Mouse (Mus musculus): ENCODE data around the gene Gm4969. TPM values are rescaled to one million over a fixed set of nuclear protein-coding genes. Genes with fewer than 3 reads are reported as not detected.
A peak's percentile ranks its signal among the peaks of the same experiment; 100 is the strongest.

The Gm4969 gene
- polyA plus RNA-seq, 1 experiment from 2014 or later = 6.7 TPM

DNA sequence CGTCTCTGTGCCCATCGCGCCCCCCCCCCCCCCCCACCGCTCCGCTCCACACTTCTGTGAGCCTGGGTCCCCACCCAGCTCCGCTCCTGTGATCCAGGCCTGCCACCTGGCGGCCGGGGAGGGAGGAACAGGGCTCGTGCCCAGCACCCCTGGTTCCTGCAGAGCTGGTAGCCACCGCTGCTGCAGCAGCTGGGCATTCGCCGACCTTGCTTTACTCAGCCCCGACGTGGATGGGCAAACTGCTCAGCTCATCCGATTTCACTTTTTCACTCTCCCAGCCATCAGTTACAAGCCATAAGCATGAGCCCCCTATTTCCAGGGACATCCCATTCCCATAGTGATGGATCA is 25.0 kb downstream of the Gm4969 start:
- H3K4me2 ChIP-seq (replicated peaks) = peak overlapping the region; percentile 94
- peaks cover 28% of the 10 kb centered on the region; the same call in 1 of the 2 replicates for H3K4me1 ChIP-seq (replicated peaks; ENCODE audit: control insufficient read depth, insufficient read depth, low read length)
- no peak overlapping the region for H3K27ac ChIP-seq
- peak overlapping the region; percentile 52 for H3K4me3 ChIP-seq (replicated peaks; ENCODE audit: low read length)
- 3% methylated on average over 15 of the region's 15 CpGs for WGBS
- H3K9me3 ChIP-seq (ENCODE audit: control insufficient read depth, low read length) = no peaks in the 10 kb centered on the region
- peak overlapping the region; percentile 16; the same call in 1 of the 2 replicates for H3K9ac ChIP-seq
- DNase-seq (ENCODE audit: low spot score) = peak; percentile 52
- peaks cover 30% of the 10 kb centered on the region for H3K27me3 ChIP-seq (ENCODE audit: control insufficient read depth, insufficient read depth, low read length)
- peaks cover 40% of the 10 kb centered on the region for H3K36me3 ChIP-seq (replicated peaks; ENCODE audit: control insufficient read depth, insufficient read depth)
- ATAC-seq (ENCODE audit: low FRiP score) = 0 out of 2 replicates have a peak, but pooled peaks have one; percentile 15

DNA sequence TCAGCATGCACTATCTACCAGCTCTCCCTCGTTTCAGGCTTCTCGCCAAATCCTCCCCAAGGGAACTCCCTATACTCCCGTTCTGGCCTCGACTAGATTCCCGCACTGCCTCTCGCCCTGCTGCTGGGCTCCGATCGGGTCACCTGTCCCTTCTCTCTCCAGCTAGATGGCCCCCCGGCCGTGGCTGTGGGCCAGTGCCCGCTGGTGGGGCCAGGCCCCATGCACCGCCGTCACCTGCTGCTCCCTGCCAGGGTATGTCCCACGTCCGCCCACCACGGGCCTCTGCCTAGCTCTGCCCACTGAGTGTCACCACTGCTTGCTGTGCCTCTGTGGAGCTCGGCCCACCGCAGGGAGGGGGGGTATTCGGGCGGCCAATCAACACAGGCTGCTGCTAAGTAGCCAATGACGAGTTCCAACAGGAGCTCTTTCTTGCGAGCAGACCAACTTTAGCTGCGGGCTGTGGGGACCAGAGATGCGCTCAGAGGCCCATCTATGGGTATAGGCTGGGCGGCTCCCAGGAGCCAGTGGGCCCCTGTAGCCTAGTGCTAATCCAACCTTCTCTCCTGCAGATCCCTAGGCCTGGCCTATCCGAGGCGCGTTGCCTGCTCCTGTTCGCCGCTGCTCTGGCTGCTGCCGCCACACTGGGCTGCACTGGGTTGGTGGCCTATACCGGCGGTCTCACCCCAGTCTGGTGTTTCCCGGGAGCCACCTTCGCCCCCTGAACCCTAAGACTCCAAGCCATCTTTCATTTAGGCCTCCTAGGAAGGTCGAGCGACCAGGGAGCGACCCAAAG is 25.6 kb downstream of the Gm4969 start:
- no peaks in the 10 kb centered on the region for H3K9me3 ChIP-seq (ENCODE audit: control insufficient read depth, low read length)
- H3K27me3 ChIP-seq (ENCODE audit: control insufficient read depth, insufficient read depth, low read length) = peaks cover 30% of the 10 kb centered on the region
- H3K4me1 ChIP-seq (replicated peaks; ENCODE audit: control insufficient read depth, insufficient read depth, low read length) = peaks cover 28% of the 10 kb centered on the region; the same call in 1 of the 2 replicates
- WGBS = 4% methylated on average over 38 of the region's 38 CpGs
- peak overlapping the region; percentile 16; the same call in 1 of the 2 replicates for H3K9ac ChIP-seq
- H3K4me2 ChIP-seq (replicated peaks) = peak overlapping the region; percentile 94
- 0 out of 2 replicates have a peak overlapping the region, but pooled peaks have one; percentile 9 for H3K27ac ChIP-seq
- ATAC-seq (ENCODE audit: low FRiP score) (peak; percentile 44), DNase-seq (ENCODE audit: low spot score) (peak; percentile 44)
- peak overlapping the region; percentile 52; the same call in 1 of the 2 replicates for H3K4me3 ChIP-seq (replicated peaks; ENCODE audit: low read length)
- H3K36me3 ChIP-seq (replicated peaks; ENCODE audit: control insufficient read depth, insufficient read depth) = peaks cover 46% of the 10 kb centered on the region

DNA sequence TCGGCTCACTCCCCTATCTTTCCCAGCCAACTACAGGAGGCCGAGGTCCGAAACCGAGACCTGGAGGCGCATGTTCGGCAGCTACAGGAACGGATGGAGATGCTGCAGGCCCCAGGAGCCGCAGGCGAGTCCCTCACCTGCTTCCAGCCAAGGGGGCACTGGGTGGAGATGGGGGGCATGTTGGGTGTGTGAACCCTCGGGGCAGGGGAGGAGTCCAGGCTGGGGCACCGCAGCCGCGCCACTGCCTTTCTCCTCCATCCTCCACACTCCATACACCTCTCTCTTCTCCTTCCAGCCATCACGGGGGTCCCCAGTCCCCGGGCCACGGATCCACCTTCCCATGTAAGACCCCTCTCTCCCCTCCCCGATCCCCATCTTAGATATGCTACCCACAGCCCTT is 26.3 kb downstream of the Gm4969 start:
- H3K27ac ChIP-seq = no peak overlapping the region
- H3K9me3 ChIP-seq (ENCODE audit: control insufficient read depth, low read length) = no peaks in the 10 kb centered on the region
- no peak for DNase-seq (ENCODE audit: low spot score)
- H3K4me3 ChIP-seq (replicated peaks; ENCODE audit: low read length) = no peak overlapping the region
- H3K27me3 ChIP-seq (ENCODE audit: control insufficient read depth, insufficient read depth, low read length) = peaks cover 30% of the 10 kb centered on the region
- no peak for ATAC-seq (ENCODE audit: low FRiP score)
- H3K9ac ChIP-seq = no peak overlapping the region
- H3K36me3 ChIP-seq (replicated peaks; ENCODE audit: control insufficient read depth, insufficient read depth) = peaks cover 52% of the 10 kb centered on the region
- H3K4me2 ChIP-seq (replicated peaks) = no peak overlapping the region
- WGBS = 38% methylated on average over 17 of the region's 17 CpGs
- peaks cover 28% of the 10 kb centered on the region; the same call in 1 of the 2 replicates for H3K4me1 ChIP-seq (replicated peaks; ENCODE audit: control insufficient read depth, insufficient read depth, low read length)

DNA sequence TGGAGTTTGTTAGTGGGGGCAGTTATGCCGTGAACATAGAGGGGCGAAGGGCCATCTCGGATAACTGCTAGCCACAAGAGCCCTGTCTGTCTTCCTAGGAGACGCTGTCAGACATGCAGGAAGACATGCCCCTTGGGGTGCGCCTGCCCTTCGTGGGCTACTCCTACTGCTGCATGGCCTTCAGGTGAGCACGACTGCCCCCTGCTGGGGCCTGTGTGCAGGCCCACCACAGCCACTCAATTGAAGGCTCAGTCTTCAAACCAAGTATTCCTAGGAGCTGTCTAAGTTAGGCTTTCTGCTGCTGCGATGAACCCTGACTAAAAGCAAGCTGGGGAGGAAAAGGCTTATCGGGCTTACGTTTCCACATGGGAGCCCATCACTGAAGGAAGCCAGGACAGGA is 29.4 kb downstream of the Gm4969 start:
- Histone ChIP-seq H3K27me3 (ENCODE audit: control insufficient read depth, insufficient read depth, low read length) (peaks cover 16% of the 10 kb centered on the region), H3K36me3 (replicated peaks; ENCODE audit: control insufficient read depth, insufficient read depth) (peaks cover 59% of the 10 kb centered on the region), H3K4me2 (replicated peaks) (no peak overlapping the region), H3K4me3 (replicated peaks; ENCODE audit: low read length) (no peak overlapping the region), H3K4me1 (replicated peaks; ENCODE audit: control insufficient read depth, insufficient read depth, low read length) (peaks cover 16% of the 10 kb centered on the region; the same call in 1 of the 2 replicates), H3K27ac (no peak overlapping the region), H3K9me3 (ENCODE audit: control insufficient read depth, low read length) (no peaks in the 10 kb centered on the region), H3K9ac (no peak overlapping the region)
- ATAC-seq (ENCODE audit: low FRiP score) (no peak), DNase-seq (ENCODE audit: low spot score) (peak; percentile 59)
- WGBS = 41% methylated on average over 10 of the region's 10 CpGs

DNA sequence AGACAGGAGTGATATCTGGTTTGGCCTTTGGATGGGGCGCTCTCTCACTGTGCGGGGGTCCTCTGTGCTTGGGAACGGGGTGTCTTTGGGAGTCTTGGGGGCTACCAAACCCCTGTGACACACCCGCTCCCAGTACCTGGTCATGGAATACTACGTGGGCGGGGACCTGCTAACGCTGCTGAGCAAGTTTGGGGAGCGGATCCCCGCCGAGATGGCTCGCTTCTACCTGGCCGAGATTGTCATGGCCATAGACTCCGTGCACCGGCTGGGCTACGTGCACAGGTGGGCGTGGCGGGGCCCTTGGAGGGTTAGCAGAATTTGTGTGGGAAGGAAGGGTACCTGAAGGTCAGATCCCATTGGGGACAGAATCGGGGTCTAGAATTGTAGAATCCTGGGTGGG is 31.4 kb downstream of the Gm4969 start:
- WGBS = 66% methylated on average over 18 of the region's 18 CpGs
- no peak for ATAC-seq (ENCODE audit: low FRiP score)
- no peak for DNase-seq (ENCODE audit: low spot score)
- Histone ChIP-seq H3K9me3 (ENCODE audit: control insufficient read depth, low read length) (no peaks in the 10 kb centered on the region), H3K4me3 (replicated peaks; ENCODE audit: low read length) (no peak overlapping the region), H3K36me3 (replicated peaks; ENCODE audit: control insufficient read depth, insufficient read depth) (peaks cover 67% of the 10 kb centered on the region), H3K4me2 (replicated peaks) (no peak overlapping the region), H3K4me1 (replicated peaks; ENCODE audit: control insufficient read depth, insufficient read depth, low read length) (no peaks in the 10 kb centered on the region), H3K27me3 (ENCODE audit: control insufficient read depth, insufficient read depth, low read length) (peaks cover 8% of the 10 kb centered on the region; the same call in 1 of the 2 replicates), H3K27ac (no peak overlapping the region), H3K9ac (no peak overlapping the region)

DNA sequence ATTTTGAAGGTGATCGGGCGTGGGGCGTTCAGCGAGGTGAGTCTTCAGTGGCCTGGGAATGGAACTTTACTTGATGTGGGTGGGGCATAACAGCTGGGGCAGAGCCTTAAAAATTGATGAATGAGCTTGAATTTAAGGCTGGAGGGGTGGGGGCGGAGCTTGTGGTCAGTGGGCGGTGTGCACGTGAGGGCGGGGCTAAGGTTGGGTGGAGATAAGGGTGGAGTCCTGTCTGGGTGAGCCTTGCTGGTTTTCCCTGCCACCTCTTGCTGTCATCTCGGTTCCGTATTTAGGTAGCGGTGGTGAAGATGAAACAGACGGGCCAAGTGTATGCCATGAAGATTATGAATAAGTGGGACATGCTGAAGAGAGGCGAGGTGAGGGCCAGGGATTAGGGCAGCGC is 32.1 kb downstream of the Gm4969 start:
- WGBS = 20% methylated on average over 14 of the region's 14 CpGs
- Histone ChIP-seq H3K9ac (no peak overlapping the region), H3K4me3 (replicated peaks; ENCODE audit: low read length) (no peak overlapping the region), H3K9me3 (ENCODE audit: control insufficient read depth, low read length) (no peaks in the 10 kb centered on the region), H3K36me3 (replicated peaks; ENCODE audit: control insufficient read depth, insufficient read depth) (peaks cover 68% of the 10 kb centered on the region), H3K27ac (no peak overlapping the region), H3K4me1 (replicated peaks; ENCODE audit: control insufficient read depth, insufficient read depth, low read length) (no peaks in the 10 kb centered on the region), H3K4me2 (replicated peaks) (no peak overlapping the region), H3K27me3 (ENCODE audit: control insufficient read depth, insufficient read depth, low read length) (peaks cover 3% of the 10 kb centered on the region; the same call in 1 of the 2 replicates)
- DNase-seq (ENCODE audit: low spot score) (no peak), ATAC-seq (ENCODE audit: low FRiP score) (no peak)

DNA sequence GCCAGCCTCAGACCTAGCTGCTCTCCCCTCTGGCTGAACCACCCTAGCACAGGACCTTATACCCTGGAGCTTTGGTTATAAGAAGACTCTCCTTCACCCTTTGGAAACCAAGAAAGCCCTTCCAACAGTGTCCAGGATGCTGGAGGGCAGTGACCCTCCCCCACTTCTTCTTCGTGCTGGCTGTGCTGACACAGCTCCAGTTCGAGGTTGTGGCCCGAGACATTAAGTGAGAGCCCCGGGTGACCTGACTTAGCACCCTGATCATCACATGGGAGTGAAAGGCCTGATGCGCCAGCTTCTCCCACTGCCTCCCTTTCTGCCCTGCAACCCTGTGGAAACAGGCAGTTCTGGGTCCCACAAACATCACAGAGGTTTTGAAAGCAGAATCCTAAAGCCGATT is 32.7 kb downstream of the Gm4969 start:
- ATAC-seq (ENCODE audit: low FRiP score) (no peak), DNase-seq (ENCODE audit: low spot score) (no peak)
- Histone ChIP-seq H3K9ac (no peak overlapping the region), H3K27ac (no peak overlapping the region), H3K36me3 (replicated peaks; ENCODE audit: control insufficient read depth, insufficient read depth) (peaks cover 69% of the 10 kb centered on the region), H3K4me3 (replicated peaks; ENCODE audit: low read length) (no peak overlapping the region), H3K4me2 (replicated peaks) (no peak overlapping the region), H3K9me3 (ENCODE audit: control insufficient read depth, low read length) (no peaks in the 10 kb centered on the region), H3K4me1 (replicated peaks; ENCODE audit: control insufficient read depth, insufficient read depth, low read length) (no peaks in the 10 kb centered on the region), H3K27me3 (ENCODE audit: control insufficient read depth, insufficient read depth, low read length) (no peaks in the 10 kb centered on the region; the same call in 1 of the 2 replicates)
- WGBS = 16% methylated on average over 6 of the region's 6 CpGs

DNA sequence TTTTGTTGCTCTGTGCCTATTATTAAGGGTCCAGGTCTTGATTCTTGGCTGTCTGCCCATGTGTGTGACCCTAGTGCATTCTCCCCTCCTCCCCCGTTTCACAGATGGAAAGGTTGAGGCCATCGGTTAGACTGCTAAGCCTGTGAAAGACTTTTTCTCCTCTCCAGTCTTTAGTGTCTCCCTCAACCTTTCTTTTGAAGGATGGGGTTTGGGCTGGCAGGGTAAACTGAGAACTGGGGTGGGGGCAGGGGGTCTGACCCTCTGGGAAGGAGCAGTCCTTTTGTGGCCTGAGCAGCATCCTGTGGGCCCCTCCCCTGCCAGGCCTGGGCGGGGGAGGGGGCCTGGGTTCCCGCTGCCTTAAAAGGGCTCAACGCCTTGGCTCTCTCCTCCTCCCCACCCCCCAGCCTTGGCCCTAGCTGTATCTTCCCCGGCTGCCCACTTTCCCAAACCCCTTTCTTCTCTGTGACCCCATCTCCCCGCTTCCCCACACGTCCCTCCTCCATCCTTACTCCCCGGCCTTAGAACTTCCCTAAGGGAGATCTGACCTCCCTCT is 33.2 kb downstream of the Gm4969 start:
- H3K36me3 ChIP-seq (replicated peaks; ENCODE audit: control insufficient read depth, insufficient read depth) = peaks cover 69% of the 10 kb centered on the region
- no peak overlapping the region for H3K4me3 ChIP-seq (replicated peaks; ENCODE audit: low read length)
- no peak overlapping the region for H3K9ac ChIP-seq
- no peak overlapping the region for H3K27ac ChIP-seq
- no peaks in the 10 kb centered on the region for H3K4me1 ChIP-seq (replicated peaks; ENCODE audit: control insufficient read depth, insufficient read depth, low read length)
- WGBS = 18% methylated on average over 9 of the region's 9 CpGs
- H3K9me3 ChIP-seq (ENCODE audit: control insufficient read depth, low read length) = no peaks in the 10 kb centered on the region
- H3K27me3 ChIP-seq (ENCODE audit: control insufficient read depth, insufficient read depth, low read length) = no peaks in the 10 kb centered on the region; the same call in 1 of the 2 replicates
- H3K4me2 ChIP-seq (replicated peaks) = no peak overlapping the region
- ATAC-seq (ENCODE audit: low FRiP score) (no peak), DNase-seq (ENCODE audit: low spot score) (no peak)

DNA sequence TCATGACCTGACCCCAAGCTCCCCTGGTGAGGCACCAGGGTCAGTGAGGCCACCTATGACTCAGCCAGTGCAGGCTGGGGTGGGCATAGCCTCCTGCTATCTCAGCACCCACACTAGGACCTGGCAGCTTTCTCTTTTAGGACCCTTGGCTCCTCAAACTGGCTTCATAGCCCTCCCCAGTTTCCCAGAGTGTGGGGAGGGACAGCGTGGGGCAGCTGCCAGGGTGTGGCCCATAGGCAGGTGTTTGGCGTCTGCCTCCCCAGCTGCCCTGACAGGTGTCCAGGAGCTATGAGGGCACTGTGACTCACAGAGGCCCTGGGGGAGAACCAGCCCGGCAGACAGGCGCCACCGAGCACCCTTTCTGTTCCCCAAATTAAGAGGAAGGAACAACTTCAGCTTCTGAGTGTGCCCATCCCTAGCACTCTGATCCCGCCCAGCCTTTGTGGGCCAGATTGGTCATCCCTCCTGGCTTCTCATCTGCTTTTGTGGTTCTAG is 33.8 kb downstream of the Gm4969 start:
- H3K4me2 ChIP-seq (replicated peaks) = no peak overlapping the region
- H3K36me3 ChIP-seq (replicated peaks; ENCODE audit: control insufficient read depth, insufficient read depth) = peaks cover 70% of the 10 kb centered on the region
- no peaks in the 10 kb centered on the region for H3K4me1 ChIP-seq (replicated peaks; ENCODE audit: control insufficient read depth, insufficient read depth, low read length)
- no peak overlapping the region for H3K27ac ChIP-seq
- ATAC-seq (ENCODE audit: low FRiP score) (no peak), DNase-seq (ENCODE audit: low spot score) (no peak)
- H3K4me3 ChIP-seq (replicated peaks; ENCODE audit: low read length) = no peak overlapping the region
- H3K9ac ChIP-seq = no peak overlapping the region
- 78% methylated on average over 6 of the region's 6 CpGs for WGBS
- no peaks in the 10 kb centered on the region; the same call in 1 of the 2 replicates for H3K27me3 ChIP-seq (ENCODE audit: control insufficient read depth, insufficient read depth, low read length)
- no peaks in the 10 kb centered on the region for H3K9me3 ChIP-seq (ENCODE audit: control insufficient read depth, low read length)
